Mouse (Mus musculus) intestine, embryonic 16.5 days (tissue): ENCODE data around the gene Gtf3c2. TPM values are rescaled to one million over a fixed set of nuclear protein-coding genes. Genes with fewer than 3 reads are reported as not detected.

Source experiments
- polyA plus RNA-seq: library from polyadenylated mRNA; unstranded; fragments of >200 nt; fragmentation: Nextera tagmentation; extraction: Ambion mirVana; gene quantifications from 2 replicates; pipeline ENCODE4 v1.2.1, GENCODE M21; 2015

Gene Gtf3c2
- polyA plus RNA-seq, 1 experiment from 2014 or later, result 60.3 TPM

Other genes with a start within 250 kb of the Gtf3c2 start
- 67.0 and 88.7 TPM in 2 replicates for gene Cgref1, start 234.6 kb downstream of the Gtf3c2 start, polyA plus RNA-seq
- gene Preb, start 219.8 kb downstream of the Gtf3c2 start, polyA plus RNA-seq, result 222 and 227 TPM in 2 replicates
- 3.3 and 4.2 TPM in 2 replicates for gene Tcf23, start 211.5 kb downstream of the Gtf3c2 start, polyA plus RNA-seq
- gene Atraid, start 131.8 kb downstream of the Gtf3c2 start, polyA plus RNA-seq, result 180 and 190 TPM in 2 replicates
- 18.8 TPM in 2 replicates for gene Slc5a6, start 131.2 kb downstream of the Gtf3c2 start, polyA plus RNA-seq
- 16.8 and 18.2 TPM in 2 replicates for gene Cad, start 125.4 kb downstream of the Gtf3c2 start, polyA plus RNA-seq
- gene Dnajc5g, start 73.9 kb downstream of the Gtf3c2 start, polyA plus RNA-seq, result not detected in 2 replicates
- gene Slc30a3, start 71.9 kb downstream of the Gtf3c2 start, polyA plus RNA-seq, result 0.12 and 0.15 TPM in 2 replicates
- gene Trim54, start 63.4 kb downstream of the Gtf3c2 start, polyA plus RNA-seq, result not detected in 2 replicates
- not detected in 2 replicates for gene Ucn, start 41.3 kb downstream of the Gtf3c2 start, polyA plus RNA-seq
- gene Mpv17, start 25.9 kb downstream of the Gtf3c2 start, polyA plus RNA-seq, result 80.3 and 84.4 TPM in 2 replicates
- 1.1 TPM in 2 replicates for gene Gm29609, start 233 bp downstream of the Gtf3c2 start, polyA plus RNA-seq
- 143 and 149 TPM in 2 replicates for gene Snx17, start 13.1 kb upstream of the Gtf3c2 start, polyA plus RNA-seq
- 67.1 and 67.6 TPM in 2 replicates for gene Eif2b4, start 13.3 kb upstream of the Gtf3c2 start, polyA plus RNA-seq
- 5.5 and 6.0 TPM in 2 replicates for gene Zfp513, start 22.2 kb upstream of the Gtf3c2 start, polyA plus RNA-seq
- 110 and 122 TPM in 2 replicates for gene Ppm1g, start 40.5 kb upstream of the Gtf3c2 start, polyA plus RNA-seq
- gene Nrbp1, start 60.7 kb upstream of the Gtf3c2 start, polyA plus RNA-seq, result 132 and 140 TPM in 2 replicates
- gene Gm9970, start 61.1 kb upstream of the Gtf3c2 start, polyA plus RNA-seq, result 0.27 TPM in 1 of 2 replicates, not detected in the other
- 70.1 and 71.1 TPM in 2 replicates for gene Krtcap3, start 71.5 kb upstream of the Gtf3c2 start, polyA plus RNA-seq
- 19.5 and 21.5 TPM in 2 replicates for gene Ift172, start 111.0 kb upstream of the Gtf3c2 start, polyA plus RNA-seq
- 18.3 and 19.3 TPM in 2 replicates for gene Fndc4, start 115.9 kb upstream of the Gtf3c2 start, polyA plus RNA-seq
- gene Gckr, start 117.3 kb upstream of the Gtf3c2 start, polyA plus RNA-seq, result 0.80 and 1.2 TPM in 2 replicates